Mouse (Mus musculus) left cerebral cortex, adult 11 months (tissue): ENCODE results near the gene Rpl6.
A peak's percentile ranks its signal among the peaks of the same experiment; 100 is the strongest.
"Not testable (repeated sequence)": the region's sequence is repeated elsewhere in the genome, so short reads cannot be mapped to it uniquely, and the experiment has no call there.

Source experiments
- DNase-seq: peaks from one replicate; pipeline ENCODE4 v3.0.0; 2022; ENCODE audit warnings: low spot score

Rpl6 gene

GRCm38 (mm10) chr5:121225854-121226253, 21.6 kb downstream of the Rpl6 start:
- DNase-seq = no peak

GRCm38 (mm10) chr5:121226406-121226805, 22.1 kb downstream of the Rpl6 start:
- DNase-seq = no peak

GRCm38 (mm10) chr5:121226845-121227244, 22.6 kb downstream of the Rpl6 start:
- no peak for DNase-seq

- not testable (repeated sequence) for DNase-seq
These were observed 23.0 kb downstream of the Rpl6 start for GRCm38 (mm10) chr5:121227330-121227729.

- DNase-seq = no peak
These were observed 24.9 kb downstream of the Rpl6 start for GRCm38 (mm10) chr5:121229182-121229581.

- no peak for DNase-seq
These were observed 26.5 kb downstream of the Rpl6 start for GRCm38 (mm10) chr5:121230811-121231210.

GRCm38 (mm10) chr5:121232789-121233188, 28.5 kb downstream of the Rpl6 start:
- DNase-seq = no peak

GRCm38 (mm10) chr5:121233726-121234125, 29.4 kb downstream of the Rpl6 start:
- no peak for DNase-seq

GRCm38 (mm10) chr5:121236171-121236570, 31.9 kb downstream of the Rpl6 start:
- peak; percentile 40 for DNase-seq

- DNase-seq = no peak
These were observed 33.9 kb downstream of the Rpl6 start for GRCm38 (mm10) chr5:121238208-121238607.

- no peak for DNase-seq
These were observed 35.6 kb downstream of the Rpl6 start for GRCm38 (mm10) chr5:121239846-121240245.

GRCm38 (mm10) chr5:121241182-121241581, 36.9 kb downstream of the Rpl6 start:
- DNase-seq = no peak

- DNase-seq = no peak
These were observed 38.0 kb downstream of the Rpl6 start for GRCm38 (mm10) chr5:121242261-121242660.

GRCm38 (mm10) chr5:121242701-121243100, 38.4 kb downstream of the Rpl6 start:
- no peak for DNase-seq

GRCm38 (mm10) chr5:121243676-121244364, 39.5 kb downstream of the Rpl6 start:
- DNase-seq = no peak

GRCm38 (mm10) chr5:121244365-121244731, 40.1 kb downstream of the Rpl6 start:
- no peak for DNase-seq

GRCm38 (mm10) chr5:121245201-121245600, 40.9 kb downstream of the Rpl6 start:
- no peak for DNase-seq

- no peak for DNase-seq
These were observed 44.6 kb downstream of the Rpl6 start for GRCm38 (mm10) chr5:121248766-121249394.

GRCm38 (mm10) chr5:121249693-121250092, 45.4 kb downstream of the Rpl6 start:
- no peak for DNase-seq

- DNase-seq = no peak
These were observed 47.5 kb downstream of the Rpl6 start for GRCm38 (mm10) chr5:121251813-121252212.

GRCm38 (mm10) chr5:121253816-121254497, 49.7 kb downstream of the Rpl6 start:
- no peak for DNase-seq

- DNase-seq = no peak
These were observed 50.7 kb downstream of the Rpl6 start for GRCm38 (mm10) chr5:121254977-121255376.
